Mouse (Mus musculus) thymus, postnatal 10 days (tissue): Measurements from ENCODE around the gene Il4i1.

ENCODE experiments used
- DNase-seq, 2 experiments: peaks; one replicate each; pipeline ENCODE4 v3.0.0; 2021; ENCODE audit warnings: low spot score in 2 of 2

Gene Il4i1

DNA sequence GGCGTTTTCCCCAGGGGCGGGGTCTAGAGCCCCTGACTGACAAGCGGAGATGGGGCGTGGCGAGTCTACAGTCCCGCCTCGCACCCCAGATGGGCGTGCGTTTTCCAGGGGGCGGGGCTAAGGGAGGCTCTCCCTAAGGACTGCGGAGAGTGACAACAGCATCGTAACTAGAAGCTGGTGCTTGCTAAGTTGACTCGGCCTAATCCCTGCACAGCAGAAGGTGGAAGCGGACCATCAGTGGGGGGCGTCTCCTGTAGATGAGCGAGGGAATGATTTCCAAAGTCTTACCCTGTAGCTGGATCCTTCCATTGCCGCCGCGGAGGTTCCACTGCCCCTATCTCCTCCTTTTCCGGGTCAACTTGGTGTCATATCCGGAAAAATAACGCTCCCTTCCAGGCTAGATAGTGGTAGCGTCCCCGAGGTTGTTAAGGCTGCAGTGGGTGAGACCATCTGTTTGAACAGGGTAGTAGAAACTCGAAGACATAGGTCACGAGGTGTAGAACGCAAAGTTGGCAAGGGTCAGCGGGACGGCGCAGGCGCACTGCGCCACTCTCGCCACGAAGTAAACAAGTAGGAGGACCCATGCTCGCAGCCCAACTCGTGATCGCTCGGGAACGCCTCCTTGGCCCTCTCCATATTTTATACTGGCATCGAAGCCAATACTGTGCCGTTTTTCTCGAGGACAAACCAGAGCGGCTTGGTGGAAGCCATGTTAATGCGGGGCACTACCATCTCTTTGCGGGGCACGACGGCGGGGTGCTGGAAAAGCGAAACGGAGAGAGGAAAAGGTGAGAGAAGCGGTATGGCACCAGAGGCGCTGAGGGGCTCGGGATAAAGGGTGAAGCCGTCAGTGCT is 32.6 kb downstream of the Il4i1 start, which contains the start of the genes Akt1s1 and Tbc1d17:
Gene Akt1s1, plus strand, starts transcription at position 431 of the 855 bp plus-strand sequence.
Gene Tbc1d17, minus strand, starts transcription at position 519 of the 855 bp plus-strand sequence.
- peak; percentile 96 to 97 for DNase-seq

GRCm38 (mm10) chr7:44849416-44850111 is 33.4 kb downstream of the Il4i1 start:
- peak; percentile 84 to 89 for DNase-seq

DNA sequence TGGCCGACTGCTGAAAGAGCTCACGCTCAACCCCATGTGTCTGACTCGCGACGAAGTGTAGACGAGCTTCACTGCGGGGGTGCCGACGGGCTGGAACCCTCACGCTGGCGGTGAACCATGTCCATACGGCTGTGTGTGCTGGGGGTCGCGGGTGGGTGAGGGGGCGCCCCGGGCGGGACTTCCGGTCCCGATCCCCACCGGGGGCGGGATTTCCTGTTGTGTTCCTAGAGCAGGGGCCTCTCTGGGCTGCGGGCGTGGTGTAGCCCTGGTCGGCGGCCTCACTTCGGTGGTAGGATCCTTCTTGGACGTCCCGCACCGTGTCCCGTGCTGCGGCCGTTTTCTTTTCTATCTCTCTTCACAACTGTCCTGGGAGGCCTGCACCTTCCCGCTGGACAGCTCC is 34.0 kb downstream of the Il4i1 start:
- DNase-seq: peak; percentile 78 to 82

GRCm38 (mm10) chr7:44850789-44851624 is 34.8 kb downstream of the Il4i1 start:
- DNase-seq: no peak

- DNase-seq: no peak
These were observed 35.5 kb downstream of the Il4i1 start for GRCm38 (mm10) chr7:44851625-44852234.

DNA sequence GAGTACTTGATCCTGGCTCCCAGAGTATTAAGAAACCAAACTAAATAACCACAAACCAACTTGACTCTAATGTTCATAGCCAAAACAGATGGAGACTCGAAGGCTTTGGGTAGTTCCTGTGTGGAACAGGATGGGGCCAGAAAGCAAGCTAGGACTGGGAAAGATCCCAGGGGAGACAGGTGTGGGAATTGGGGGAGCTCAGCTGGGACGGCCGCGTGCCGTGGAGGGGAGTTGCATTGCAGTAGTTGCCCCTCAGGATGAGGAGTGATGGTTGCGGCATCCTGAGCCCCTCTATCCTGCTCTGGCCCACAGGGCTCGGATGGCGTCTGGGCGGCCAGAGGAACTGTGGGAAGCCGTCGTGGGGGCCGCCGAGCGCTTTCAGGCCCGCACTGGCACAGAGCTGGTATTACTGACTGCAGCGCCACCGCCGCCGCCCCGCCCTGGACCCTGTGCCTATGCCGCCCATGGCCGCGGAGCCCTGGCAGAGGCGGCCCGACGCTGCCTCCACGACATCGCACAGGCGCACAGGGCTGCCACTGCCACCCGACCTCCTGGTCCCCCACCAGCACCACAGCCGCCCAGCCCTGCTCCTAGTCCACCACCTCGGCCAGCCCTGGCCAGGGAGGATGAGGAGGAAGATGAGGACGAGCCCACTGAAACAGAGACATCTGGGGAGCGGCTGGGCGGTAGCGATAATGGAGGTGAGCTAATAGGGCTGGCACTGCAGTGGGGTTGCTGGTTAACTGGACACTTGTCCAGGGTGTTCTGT is 36.3 kb downstream of the Il4i1 start:
- no peak for DNase-seq

GRCm38 (mm10) chr7:44853065-44853464 is 36.9 kb downstream of the Il4i1 start:
- DNase-seq: no peak

DNA sequence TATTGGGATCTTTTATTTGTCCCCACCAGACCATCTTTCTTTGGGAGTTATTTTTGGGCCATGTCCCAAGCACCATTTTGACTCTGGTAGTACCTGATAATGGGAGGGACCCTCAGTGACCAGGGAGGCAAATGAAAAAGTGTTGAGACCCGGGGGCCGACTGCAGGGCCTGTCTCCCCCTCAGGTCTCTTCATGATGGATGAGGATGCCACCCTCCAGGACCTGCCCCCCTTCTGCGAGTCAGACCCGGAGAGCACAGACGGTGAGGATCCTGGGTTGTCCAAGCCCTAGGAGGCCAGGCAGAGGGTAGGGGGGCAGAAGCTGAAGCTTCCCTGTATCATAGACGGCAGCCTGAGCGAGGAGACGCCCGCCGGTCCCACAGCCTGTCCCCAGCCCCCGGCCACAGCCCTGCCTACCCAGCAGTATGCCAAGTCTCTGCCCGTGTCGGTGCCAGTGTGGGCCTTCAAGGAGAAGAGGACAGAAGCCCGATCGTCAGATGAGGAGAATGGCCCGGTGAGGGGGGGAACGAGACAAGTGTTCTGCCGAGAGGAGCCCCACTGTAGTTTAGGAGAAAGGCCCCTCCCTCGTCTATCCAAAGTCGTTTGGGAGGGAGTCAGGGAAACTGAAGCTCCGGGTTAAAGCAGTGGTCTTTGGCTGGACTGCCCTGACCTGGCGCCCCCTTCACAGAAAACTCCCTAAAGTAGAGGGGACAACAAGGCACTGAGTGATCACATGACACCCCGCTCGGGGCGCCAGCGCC is 37.6 kb downstream of the Il4i1 start:
- DNase-seq: no peak

DNA sequence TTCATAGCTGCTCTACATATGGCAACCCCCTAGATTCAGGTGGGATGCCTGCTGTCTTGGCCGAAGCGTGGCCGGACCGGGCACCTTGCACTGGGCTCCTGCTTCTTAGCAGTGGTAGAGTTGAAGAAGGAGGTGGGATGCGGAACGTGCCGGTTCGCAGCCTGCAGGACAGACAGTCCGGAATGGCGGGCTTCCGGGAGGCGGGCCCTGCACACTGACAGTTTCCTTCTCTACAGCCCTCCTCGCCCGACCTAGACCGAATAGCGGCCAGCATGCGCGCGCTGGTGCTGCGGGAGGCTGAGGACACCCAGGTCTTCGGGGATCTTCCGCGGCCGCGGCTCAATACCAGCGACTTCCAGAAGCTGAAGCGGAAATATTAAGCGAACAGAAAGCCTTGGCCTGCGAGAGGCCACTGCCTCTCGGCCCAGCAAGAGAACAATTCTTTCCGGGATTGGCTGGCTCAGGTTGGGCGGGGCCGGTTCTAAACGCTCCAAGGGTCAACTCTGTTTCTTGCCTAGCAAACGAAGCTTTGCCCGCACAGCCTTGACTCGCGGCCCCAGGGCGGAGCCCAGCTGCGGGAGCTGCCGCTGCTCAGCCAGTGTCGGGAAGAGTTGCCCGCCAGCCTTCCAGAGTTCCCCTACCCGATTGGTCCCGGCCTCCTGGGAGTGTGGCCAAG is 38.3 kb downstream of the Il4i1 start:
- peak; percentile 73 to 75 for DNase-seq

DNA sequence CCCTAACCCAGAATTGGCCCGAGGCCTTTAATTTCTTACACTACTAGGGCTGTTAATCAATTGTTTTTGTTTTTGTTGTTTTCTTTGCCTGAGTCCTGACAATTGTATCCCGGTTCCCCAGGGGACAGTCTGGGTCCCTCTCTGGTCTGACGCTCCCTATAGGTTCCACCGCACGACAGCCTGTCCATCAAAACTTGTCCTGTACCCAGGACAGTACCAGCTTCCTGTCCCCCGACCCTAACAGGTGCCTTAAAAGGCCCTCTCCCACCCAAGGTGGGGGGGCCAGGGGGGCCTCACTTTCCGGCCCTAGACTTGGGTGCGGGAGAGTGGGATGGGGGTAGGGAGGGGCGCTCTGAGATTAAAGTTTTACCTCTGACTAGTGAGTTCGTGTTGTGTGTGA is 38.8 kb downstream of the Il4i1 start:
- DNase-seq: no peak

GRCm38 (mm10) chr7:44856265-44856916 is 40.2 kb downstream of the Il4i1 start:
- DNase-seq: peak in 1 of 2 experiments; percentile 48

GRCm38 (mm10) chr7:44857042-44857552 is 40.9 kb downstream of the Il4i1 start, which contains the start of gene Pnkp:
Gene Pnkp, plus strand, starts transcription at chr7:44857139.
- peak; percentile 80 to 84 for DNase-seq

GRCm38 (mm10) chr7:44857905-44858304 is 41.7 kb downstream of the Il4i1 start:
- DNase-seq: peak in 1 of 2 experiments; percentile 48

- DNase-seq: no peak
These were observed 43.7 kb downstream of the Il4i1 start for GRCm38 (mm10) chr7:44859896-44860295.

DNA sequence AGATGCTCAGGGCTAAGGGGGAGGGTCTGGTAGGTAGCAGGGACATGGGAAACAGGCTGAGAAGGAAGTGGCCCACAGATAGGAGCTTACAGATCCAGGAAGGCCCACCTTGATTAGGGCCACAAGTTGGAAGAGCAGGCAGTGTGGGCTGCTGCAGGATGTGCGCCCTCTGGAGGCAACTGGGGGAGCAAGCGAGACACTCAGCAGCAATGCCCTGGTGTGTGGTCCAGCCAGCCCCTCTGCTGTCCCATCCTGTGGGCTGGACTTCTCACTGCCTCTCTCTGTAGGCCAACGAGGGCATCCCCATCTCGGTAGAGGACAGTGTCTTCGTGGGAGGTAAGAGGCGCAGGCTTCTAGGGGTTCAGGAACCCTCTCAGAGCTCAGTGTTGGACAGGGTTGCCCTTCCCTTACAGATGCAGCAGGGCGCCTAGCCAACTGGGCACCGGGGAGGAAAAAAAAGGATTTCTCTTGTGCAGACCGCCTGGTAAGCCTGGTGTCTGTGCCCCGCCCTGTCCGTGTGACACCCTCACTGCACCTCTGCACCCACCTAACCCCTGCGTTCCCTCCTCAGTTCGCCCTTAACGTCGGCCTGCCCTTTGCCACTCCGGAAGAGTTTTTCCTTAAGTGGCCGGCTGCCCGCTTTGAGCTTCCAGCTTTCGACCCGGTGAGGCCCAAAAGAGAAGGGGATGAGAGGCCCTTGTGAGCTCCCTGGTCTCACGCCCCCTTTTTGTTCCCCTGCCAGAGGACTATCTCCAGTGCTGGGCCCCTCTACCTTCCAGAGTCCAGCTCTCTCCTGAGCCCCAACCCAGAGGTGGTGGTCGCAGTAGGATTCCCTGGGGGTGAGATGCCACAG is 44.6 kb downstream of the Il4i1 start:
- peak in 1 of 2 experiments; percentile 75 for DNase-seq

GRCm38 (mm10) chr7:44861429-44861816 is 45.2 kb downstream of the Il4i1 start:
- DNase-seq: no peak

DNA sequence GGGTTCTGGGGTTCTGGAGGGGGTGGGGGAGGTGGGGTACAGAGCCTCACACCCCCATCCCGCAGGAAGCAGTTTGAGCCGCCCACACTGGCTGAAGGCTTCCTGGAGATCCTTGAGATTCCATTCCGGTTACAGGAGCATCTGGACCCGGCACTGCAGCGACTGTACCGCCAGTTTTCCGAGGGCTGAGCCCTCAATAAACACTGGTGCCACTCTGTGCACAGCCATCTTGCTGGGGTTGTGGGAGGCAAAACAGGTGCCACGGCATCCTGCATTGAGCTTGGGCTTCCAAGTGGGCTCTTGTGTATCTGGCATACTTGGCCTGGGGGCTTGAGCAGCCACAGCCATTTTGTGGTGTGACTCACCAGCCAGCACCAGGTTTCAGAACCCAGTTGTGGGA is 46.2 kb downstream of the Il4i1 start:
- no peak for DNase-seq

DNA sequence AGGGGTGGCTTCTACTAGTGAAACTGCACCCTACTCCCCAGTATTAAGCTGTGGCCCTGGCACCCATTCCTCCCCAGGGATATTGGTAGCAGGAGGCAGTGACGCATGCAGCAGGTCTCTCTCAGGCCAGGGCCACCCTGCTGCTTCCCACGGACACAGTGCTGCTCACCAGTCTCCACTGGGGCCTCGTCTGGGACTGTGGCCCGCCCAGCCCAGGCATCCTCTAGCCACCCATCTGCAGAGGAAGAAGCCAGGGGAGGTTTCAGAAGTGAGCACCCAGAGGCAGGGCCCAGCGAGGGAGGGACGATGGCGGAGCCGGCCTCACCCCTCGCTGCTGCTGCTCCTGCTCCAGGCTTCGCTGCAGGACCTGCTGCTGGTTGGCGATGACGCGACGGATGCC is 47.0 kb downstream of the Il4i1 start:
- DNase-seq: no peak
